Mouse (Mus musculus) cortical plate, adult 2 months (tissue): ENCODE measurements around the gene Phykpl.

ENCODE experiments used
- CTCF ChIP-seq: fragments of 200-500 bp; IDR thresholded peaks from 2 replicates; pipeline ENCODE4 v1.5.1; 2011; ENCODE audit warnings: mild to moderate bottlenecking, control low read depth, low read length; ENCODE audit not compliant: insufficient read depth; ENCODE audit errors: extremely low read depth
- POLR2A ChIP-seq: fragments of 200-500 bp; IDR thresholded peaks from 2 replicates; pipeline ENCODE4 v1.6.1; 2011; ENCODE audit warnings: mild to moderate bottlenecking, low read length, control low read depth; ENCODE audit not compliant: insufficient read depth; ENCODE audit errors: extremely low read depth

- TF ChIP-seq CTCF (no peak), POLR2A (no peak)
Observed at GRCm38 (mm10) chr11:51568801-51569200, 15.8 kb upstream of the Phykpl start.
